Mouse (Mus musculus) forebrain, postnatal 0 days (tissue): ENCODE results near the gene Lst1. TPM values are rescaled to one million over a fixed set of nuclear protein-coding genes. Genes with fewer than 3 reads are reported as not detected.

Experiments used
- ATAC-seq: fragments of 200-750 bp; cut with Nextera tagmentation; 2 replicates; pipeline ENCODE4 v1.8.0; 2017; ENCODE audit warnings: mild to moderate bottlenecking, moderate library complexity
- DNase-seq: peaks from one replicate; pipeline ENCODE4 v3.0.0-alpha.2; 2015
- H3K27ac ChIP-seq: fragments of 300-500 bp; sonication (generic); 2 replicates; pipeline ENCODE4 v1.5.1; 2014; ENCODE audit warnings: low read depth, mild to moderate bottlenecking, antibody characterized with exemption, low read length, moderate library complexity, mixed read lengths
- H3K27me3 ChIP-seq: fragments of 300-500 bp; sonication (generic); 2 replicates; pipeline ENCODE4 v1.6.1; 2014; ENCODE audit warnings: mild to moderate bottlenecking, low read length, mixed read lengths; ENCODE audit not compliant: insufficient read depth
- H3K36me3 ChIP-seq: fragments of 300-500 bp; sonication (generic); 2 replicates; pipeline ENCODE4 v1.6.1; 2014; ENCODE audit warnings: mild to moderate bottlenecking, moderate library complexity; ENCODE audit not compliant: insufficient read depth
- H3K4me1 ChIP-seq: fragments of 300-500 bp; sonication (generic); 2 replicates; pipeline ENCODE4 v1.6.1; 2014; ENCODE audit warnings: antibody characterized with exemption; ENCODE audit not compliant: insufficient read depth
- H3K4me2 ChIP-seq: fragments of 300-500 bp; sonication (generic); 2 replicates; pipeline ENCODE4 v1.6.1; 2014; ENCODE audit warnings: low read depth, mild to moderate bottlenecking, moderate library complexity
- H3K4me3 ChIP-seq: fragments of 300-500 bp; sonication (generic); 2 replicates; pipeline ENCODE4 v1.5.1; 2014; ENCODE audit warnings: low read depth, low read length, mixed read lengths
- H3K9ac ChIP-seq: fragments of 300-500 bp; sonication (generic); 2 replicates; pipeline ENCODE4 v1.6.1; 2014; ENCODE audit warnings: mild to moderate bottlenecking
- H3K9me3 ChIP-seq: fragments of 300-500 bp; sonication (generic); 2 replicates; pipeline ENCODE4 v1.6.1; 2016; ENCODE audit warnings: low read length
- CTCF ChIP-seq: sonication (generic); IDR thresholded peaks from 2 replicates; pipeline ENCODE4 v1.5.1; 2016; ENCODE audit warnings: antibody characterized with exemption, control low read depth, low read depth
- WGBS: fragments of 180-500 bp; shearing (Covaris S2); extraction: QIAGEN DNeasy Blood & Tissue Kit; methylation state at CpG from one replicate; pipeline ENCODE4 v1.1.7; 2014; 5-methylcytosine and 5-hydroxymethylcytosine counted together
- polyA plus RNA-seq: library from polyadenylated mRNA; unstranded; fragments of >200 nt; fragmentation: Nextera tagmentation; extraction: Ambion mirVana; gene quantifications from 2 replicates; pipeline ENCODE4 v1.2.1, GENCODE M21; 2015
- total RNA-seq: library from RNA; depleted of rRNA; stranded (reverse); fragments of >200 nt; gene quantifications from 2 replicates; pipeline ENCODE4 v1.2.3, GENCODE M21; 2014

Lst1 gene
- total and polyA plus RNA-seq, 2 experiments from 2014 or later, result 11.4 to 17.4 TPM

- no peak for DNase-seq
- no peak overlapping the region for H3K4me3 ChIP-seq
- no peak overlapping the region for H3K9ac ChIP-seq
- ATAC-seq, result no peak
- WGBS, result 87% methylated on average over 11 of the region's 11 CpGs
- H3K36me3 ChIP-seq, result no peaks in the 10 kb centered on the region
- no peak for TF ChIP-seq CTCF
- H3K4me1 ChIP-seq, result 0 out of 2 replicates have a peak, but pooled peaks cover 7% of the 10 kb centered on the region
- no peaks in the 10 kb centered on the region for H3K9me3 ChIP-seq
- no peak overlapping the region for H3K4me2 ChIP-seq
- H3K27me3 ChIP-seq, result peaks cover 7% of the 10 kb centered on the region
- no peak overlapping the region for H3K27ac ChIP-seq
Observed at GRCm38 (mm10) chr17:35200398-35200797, 12.2 kb upstream of the Lst1 start.

DNA sequence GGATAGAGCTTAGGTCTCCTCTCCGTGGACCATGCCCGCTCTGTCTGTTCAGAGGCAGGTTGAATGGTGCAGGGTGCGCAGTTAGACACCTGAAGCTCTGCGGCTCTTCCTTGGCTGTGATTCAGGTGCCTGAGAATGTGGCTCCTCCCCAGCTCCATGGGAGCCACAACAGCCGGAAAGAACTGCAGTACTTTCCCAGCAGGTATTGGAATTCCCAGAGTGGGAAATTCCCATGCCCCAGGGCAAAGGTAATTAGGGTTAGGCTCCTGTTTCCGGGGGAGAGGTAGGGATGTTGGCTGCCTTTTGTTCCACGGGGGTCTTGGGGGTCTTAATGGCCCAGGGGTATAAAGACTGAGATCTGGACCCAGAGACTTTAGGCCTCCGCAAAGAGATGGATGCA, 10.7 kb upstream of the Lst1 start:
- Histone ChIP-seq H3K27me3 (peaks cover 12% of the 10 kb centered on the region), H3K4me2 (no peak overlapping the region), H3K36me3 (no peaks in the 10 kb centered on the region), H3K27ac (no peak overlapping the region), H3K4me1 (0 out of 2 replicates have a peak, but pooled peaks cover 10% of the 10 kb centered on the region), H3K4me3 (no peak overlapping the region), H3K9me3 (no peaks in the 10 kb centered on the region), H3K9ac (no peak overlapping the region)
- DNase-seq, result no peak
- no peak for TF ChIP-seq CTCF
- 27% methylated on average over 8 of the region's 8 CpGs for WGBS
- no peak for ATAC-seq

DNA sequence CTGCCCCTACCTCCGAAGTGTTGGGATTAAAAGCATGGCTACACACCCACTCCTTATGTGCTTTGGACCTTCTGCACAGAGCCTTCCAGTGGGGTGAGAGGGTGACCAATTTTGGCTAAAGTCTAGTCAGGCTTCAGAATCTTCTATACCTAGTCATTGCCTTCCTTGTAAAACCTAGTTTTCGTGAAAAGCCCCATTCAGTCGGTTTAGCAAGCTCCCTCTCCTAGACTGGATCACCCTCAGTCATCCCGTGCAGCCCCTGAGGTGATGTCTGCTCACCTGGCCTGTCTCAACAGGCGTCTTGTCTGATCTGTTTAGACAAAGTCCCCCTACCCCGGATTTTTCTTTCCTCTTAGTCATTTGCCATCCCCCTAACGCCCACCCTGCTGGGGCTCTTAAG, 9.8 kb upstream of the Lst1 start:
- no peak overlapping the region for H3K9ac ChIP-seq

GRCm38 (mm10) chr17:35197126-35197525, 8.9 kb upstream of the Lst1 start:
- DNase-seq (no peak), ATAC-seq (no peak)
- Histone ChIP-seq H3K27me3 (peaks cover 12% of the 10 kb centered on the region), H3K9me3 (no peaks in the 10 kb centered on the region), H3K27ac (no peak overlapping the region), H3K4me3 (no peak overlapping the region), H3K4me2 (no peak overlapping the region), H3K4me1 (0 out of 2 replicates have a peak, but pooled peaks cover 10% of the 10 kb centered on the region), H3K36me3 (no peaks in the 10 kb centered on the region), H3K9ac (no peak overlapping the region)
- TF ChIP-seq CTCF, result no peak
- WGBS, result 51% methylated on average over 5 of the region's 6 CpGs

More for the DNA sequence above, 9.8 kb upstream of the Lst1 start:
- Histone ChIP-seq H3K4me2 (no peak overlapping the region), H3K27ac (no peak overlapping the region), H3K36me3 (no peaks in the 10 kb centered on the region), H3K4me1 (0 out of 2 replicates have a peak, but pooled peaks cover 10% of the 10 kb centered on the region), H3K4me3 (no peak overlapping the region), H3K27me3 (peaks cover 12% of the 10 kb centered on the region), H3K9me3 (no peaks in the 10 kb centered on the region)
- no peak for DNase-seq
- no peak for TF ChIP-seq CTCF
- WGBS, result 63% methylated on average over 7 of the region's 7 CpGs
- no peak for ATAC-seq

DNA sequence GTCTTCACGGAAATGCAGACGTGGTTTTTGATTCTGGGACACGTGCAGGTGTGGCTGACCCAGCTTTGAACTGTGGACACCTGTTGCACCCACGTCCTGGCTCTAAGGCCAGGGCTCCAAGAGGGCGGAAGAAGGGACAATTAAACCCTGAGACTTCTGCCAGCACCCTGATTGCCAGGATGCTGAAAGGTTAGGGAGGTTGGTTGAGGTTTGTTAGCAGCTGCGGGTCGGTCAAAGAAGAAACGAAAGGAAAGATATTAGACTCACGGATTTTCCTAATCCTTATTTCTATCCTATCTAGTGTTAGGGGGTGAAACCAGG, 8.0 kb upstream of the Lst1 start:
- Histone ChIP-seq H3K4me3 (peak overlapping the region; percentile 38), H3K4me2 (peak overlapping the region; percentile 64), H3K27me3 (peaks cover 12% of the 10 kb centered on the region), H3K9ac (peak overlapping the region; percentile 23; the same call in 1 of the 2 replicates), H3K9me3 (no peaks in the 10 kb centered on the region), H3K27ac (no peak overlapping the region), H3K4me1 (0 out of 2 replicates have a peak, but pooled peaks cover 10% of the 10 kb centered on the region), H3K36me3 (no peaks in the 10 kb centered on the region)
- no peak for TF ChIP-seq CTCF
- no peak for ATAC-seq
- DNase-seq, result no peak
- 28% methylated on average over 9 of the region's 9 CpGs for WGBS

DNA sequence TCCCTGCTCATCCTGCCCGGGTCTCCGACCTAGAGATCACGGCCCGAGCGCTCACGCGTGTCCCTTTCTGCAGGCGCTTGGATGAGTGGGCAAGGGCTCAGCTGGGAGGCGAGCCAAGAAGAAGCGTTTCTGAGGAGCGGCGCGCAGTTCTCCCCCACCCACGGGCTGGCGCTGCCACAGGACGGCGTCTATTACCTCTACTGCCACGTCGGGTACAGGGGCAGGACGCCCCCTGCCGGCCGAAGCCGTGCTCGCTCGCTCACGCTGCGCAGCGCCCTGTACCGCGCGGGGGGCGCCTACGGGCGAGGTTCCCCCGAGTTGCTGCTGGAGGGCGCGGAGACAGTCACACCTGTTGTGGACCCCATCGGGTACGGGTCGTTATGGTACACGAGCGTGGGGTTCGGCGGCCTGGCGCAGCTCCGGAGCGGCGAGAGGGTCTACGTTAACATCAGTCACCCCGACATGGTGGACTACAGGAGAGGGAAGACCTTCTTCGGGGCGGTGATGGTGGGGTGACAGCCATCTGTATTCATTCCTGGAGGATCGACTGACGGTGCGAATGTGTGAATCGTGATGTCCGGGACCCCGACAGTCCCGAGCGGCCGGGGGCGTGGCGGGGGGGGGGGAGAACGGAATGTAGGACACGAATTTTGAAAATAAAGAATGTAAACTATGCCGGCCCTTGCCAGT, 7.5 kb upstream of the Lst1 start:
- no peak overlapping the region for H3K27ac ChIP-seq
- H3K36me3 ChIP-seq, result no peaks in the 10 kb centered on the region
- H3K9me3 ChIP-seq, result no peaks in the 10 kb centered on the region
- peak overlapping the region; percentile 23 for H3K9ac ChIP-seq
- WGBS, result 3% methylated on average over 66 of the region's 66 CpGs
- H3K4me1 ChIP-seq, result 0 out of 2 replicates have a peak, but pooled peaks cover 10% of the 10 kb centered on the region
- DNase-seq, result peak; percentile 80
- peak; percentile 93 for TF ChIP-seq CTCF
- peak; percentile 96 for ATAC-seq
- peaks cover 12% of the 10 kb centered on the region for H3K27me3 ChIP-seq
- peak overlapping the region; percentile 64 for H3K4me2 ChIP-seq
- H3K4me3 ChIP-seq, result peak overlapping the region; percentile 38

- H3K27me3 ChIP-seq, result peaks cover 12% of the 10 kb centered on the region
- DNase-seq (no peak), ATAC-seq (0 out of 2 replicates have a peak, but pooled peaks have one; percentile 14)
- H3K9ac ChIP-seq, result peak overlapping the region; percentile 23; the same call in 1 of the 2 replicates
- peak overlapping the region; percentile 64 for H3K4me2 ChIP-seq
- H3K27ac ChIP-seq, result no peak overlapping the region
- 0 out of 2 replicates have a peak, but pooled peaks cover 10% of the 10 kb centered on the region for H3K4me1 ChIP-seq
- peak overlapping the region; percentile 38 for H3K4me3 ChIP-seq
- no peaks in the 10 kb centered on the region for H3K9me3 ChIP-seq
- TF ChIP-seq CTCF, result no peak
- 45% methylated on average over 19 of the region's 19 CpGs for WGBS
- H3K36me3 ChIP-seq, result no peaks in the 10 kb centered on the region
Observed at GRCm38 (mm10) chr17:35194844-35195630, 6.8 kb upstream of the Lst1 start.
